Mouse (Mus musculus): ENCODE measurements around the gene Hnrnpul1. TPM values are rescaled to one million over a fixed set of nuclear protein-coding genes. Genes with fewer than 3 reads are reported as not detected.

Gene Hnrnpul1
- polyA plus RNA-seq, 1 experiment from 2014 or later, result 68.4 TPM

DNA sequence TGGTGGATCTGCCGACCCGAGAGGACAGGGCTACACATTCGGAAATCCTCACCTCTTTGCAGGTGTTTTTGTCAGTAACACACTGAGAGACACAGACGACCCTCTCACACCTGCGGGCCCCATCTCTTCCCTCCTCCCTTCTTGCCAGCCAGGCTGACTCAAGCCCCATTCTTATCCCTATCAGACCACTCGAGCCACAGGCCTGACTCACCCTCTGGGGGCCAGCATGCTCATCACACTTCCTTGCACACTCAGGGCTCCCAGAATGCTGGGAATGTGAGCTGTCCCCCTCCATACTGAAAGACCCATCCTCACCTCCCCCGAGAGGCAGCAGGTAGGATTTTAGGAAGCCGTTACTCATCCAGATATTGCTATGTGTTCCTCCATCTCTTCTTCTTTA lies 29.2 kb upstream of the Hnrnpul1 start:
- Histone ChIP-seq H3K9me3 (ENCODE audit: control insufficient read depth, low read length) (no peaks in the 10 kb centered on the region), H3K27ac (ENCODE audit: low read depth) (no peak overlapping the region), H3K27me3 (replicated peaks; ENCODE audit: control insufficient read depth, insufficient read depth, low read length) (no peaks in the 10 kb centered on the region), H3K4me1 (replicated peaks; ENCODE audit: control insufficient read depth, insufficient read depth, low read length) (peaks cover 27% of the 10 kb centered on the region), H3K36me3 (ENCODE audit: control insufficient read depth, insufficient read depth, low read length) (peaks cover 25% of the 10 kb centered on the region; the same call in 1 of the 2 replicates), H3K4me3 (ENCODE audit: low read depth, low read length) (no peak overlapping the region), H3K4me2 (ENCODE audit: low read length) (no peak overlapping the region), H3K9ac (ENCODE audit: low read length) (no peak overlapping the region)
- no peak for DNase-seq (ENCODE audit: low spot score)
- 58% methylated on average over 8 of the region's 8 CpGs for WGBS
- ATAC-seq (replicated peaks; ENCODE audit: low FRiP score, low TSS enrichment, low read depth), result no peak

DNA sequence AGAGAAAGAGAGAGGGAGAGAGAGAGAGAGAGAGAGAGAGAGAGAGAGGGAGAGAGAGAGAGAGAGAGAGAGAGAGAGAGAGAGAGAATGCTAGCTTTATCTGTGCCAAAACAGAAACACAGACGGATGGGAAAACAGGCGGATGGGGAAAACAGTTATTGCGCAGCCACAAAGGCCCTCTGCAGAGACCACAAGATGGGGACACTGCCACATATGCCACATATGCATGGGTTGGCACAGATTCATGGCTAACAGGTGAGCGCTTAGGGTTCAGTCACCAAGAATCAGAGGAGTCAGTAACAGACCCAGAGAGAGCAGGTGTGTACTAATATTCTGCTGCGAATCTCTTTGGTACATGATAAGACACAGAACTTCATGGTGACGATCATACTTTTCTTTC lies 28.2 kb upstream of the Hnrnpul1 start:
- H3K9me3 ChIP-seq (ENCODE audit: control insufficient read depth, low read length), result no peaks in the 10 kb centered on the region
- ATAC-seq (replicated peaks; ENCODE audit: low FRiP score, low TSS enrichment, low read depth) (no peak), DNase-seq (ENCODE audit: low spot score) (no peak)
- H3K27ac ChIP-seq (ENCODE audit: low read depth), result peak overlapping the region; percentile 78; the same call in 1 of the 2 replicates
- peaks cover 27% of the 10 kb centered on the region for H3K4me1 ChIP-seq (replicated peaks; ENCODE audit: control insufficient read depth, insufficient read depth, low read length)
- 0 out of 2 replicates have a peak overlapping the region, but pooled peaks have one; percentile 5 for H3K9ac ChIP-seq (ENCODE audit: low read length)
- 60% methylated on average over 6 of the region's 6 CpGs for WGBS
- peaks cover 35% of the 10 kb centered on the region for H3K36me3 ChIP-seq (ENCODE audit: control insufficient read depth, insufficient read depth, low read length)
- H3K27me3 ChIP-seq (replicated peaks; ENCODE audit: control insufficient read depth, insufficient read depth, low read length), result no peaks in the 10 kb centered on the region
- 0 out of 2 replicates have a peak overlapping the region, but pooled peaks have one; percentile 11 for H3K4me2 ChIP-seq (ENCODE audit: low read length)
- H3K4me3 ChIP-seq (ENCODE audit: low read depth, low read length), result no peak overlapping the region

DNA sequence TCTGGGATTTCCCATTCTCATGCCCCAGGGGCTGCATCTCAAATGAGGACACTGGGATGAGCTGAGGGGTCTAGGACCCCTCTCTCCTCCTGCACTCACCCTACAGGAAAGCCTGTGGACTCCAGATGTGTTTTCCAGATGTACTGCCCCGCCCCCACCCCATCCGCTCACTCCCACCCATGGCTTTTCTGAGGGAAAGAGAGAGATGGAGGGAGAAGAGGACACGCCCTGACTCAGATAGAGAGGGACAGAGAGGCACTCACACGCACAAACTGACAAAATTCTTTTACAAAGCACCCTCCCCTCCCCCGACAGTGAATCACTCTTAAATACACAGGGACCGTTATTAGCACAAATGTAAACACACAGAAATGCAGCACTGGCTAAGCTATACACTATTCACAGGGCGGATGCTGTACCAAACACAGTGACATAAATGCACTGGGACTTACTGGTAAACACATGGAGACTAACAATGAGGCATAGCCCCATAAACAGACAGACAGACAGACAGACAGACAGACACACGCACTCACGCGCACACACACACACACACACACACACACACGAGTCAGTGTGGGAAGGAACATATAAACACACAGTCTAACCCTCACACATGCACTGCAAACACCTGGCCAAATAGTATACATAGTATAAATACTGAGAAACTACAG lies 27.5 kb upstream of the Hnrnpul1 start:
- H3K4me3 ChIP-seq (ENCODE audit: low read depth, low read length), result peak overlapping the region; percentile 25
- peak overlapping the region; percentile 78 for H3K27ac ChIP-seq (ENCODE audit: low read depth)
- peaks cover 38% of the 10 kb centered on the region for H3K36me3 ChIP-seq (ENCODE audit: control insufficient read depth, insufficient read depth, low read length)
- ATAC-seq (replicated peaks; ENCODE audit: low FRiP score, low TSS enrichment, low read depth), result peak; percentile 69
- peak overlapping the region; percentile 45 for H3K9ac ChIP-seq (ENCODE audit: low read length)
- peak overlapping the region; percentile 65 for H3K4me2 ChIP-seq (ENCODE audit: low read length)
- no peaks in the 10 kb centered on the region for H3K9me3 ChIP-seq (ENCODE audit: control insufficient read depth, low read length)
- WGBS, result 17% methylated on average over 11 of the region's 11 CpGs
- DNase-seq (ENCODE audit: low spot score), result peak; percentile 61
- H3K27me3 ChIP-seq (replicated peaks; ENCODE audit: control insufficient read depth, insufficient read depth, low read length), result no peaks in the 10 kb centered on the region
- H3K4me1 ChIP-seq (replicated peaks; ENCODE audit: control insufficient read depth, insufficient read depth, low read length), result peaks cover 21% of the 10 kb centered on the region

DNA sequence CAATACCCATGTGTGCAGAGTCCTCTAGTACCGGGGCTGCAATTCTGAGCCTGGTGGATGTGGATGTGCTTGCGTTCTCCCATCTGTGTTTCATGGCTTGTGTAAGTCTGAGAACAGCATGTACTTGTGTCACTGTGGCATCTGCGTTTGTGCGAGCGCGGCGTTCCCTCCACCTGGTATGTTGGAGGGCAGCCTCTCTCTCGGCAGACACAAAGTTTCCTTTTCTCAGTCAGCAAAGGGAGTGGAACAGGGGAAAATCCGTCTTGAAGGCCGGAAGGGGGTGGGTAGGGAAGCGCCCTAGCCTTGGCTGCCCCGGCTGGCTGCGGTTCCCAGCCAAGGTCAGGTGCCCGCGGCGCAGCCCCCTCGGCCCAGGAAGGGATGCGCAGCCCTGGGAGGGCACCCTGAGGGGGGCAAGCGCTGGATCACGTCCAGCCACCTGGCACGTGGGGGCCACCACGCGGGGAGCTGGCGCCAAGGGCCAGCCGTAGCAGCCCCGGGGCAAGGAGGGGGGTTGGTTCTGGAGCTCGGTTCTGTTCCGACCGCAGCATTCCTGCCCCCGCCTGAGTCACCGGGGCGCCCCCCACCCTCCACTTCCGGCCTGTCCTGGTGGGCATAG lies 26.9 kb upstream of the Hnrnpul1 start:
- H3K4me2 ChIP-seq (ENCODE audit: low read length), result peak overlapping the region; percentile 65
- peak; percentile 30 for ATAC-seq (replicated peaks; ENCODE audit: low FRiP score, low TSS enrichment, low read depth)
- 11% methylated on average over 33 of the region's 33 CpGs for WGBS
- peak overlapping the region; percentile 78 for H3K27ac ChIP-seq (ENCODE audit: low read depth)
- peak overlapping the region; percentile 25 for H3K4me3 ChIP-seq (ENCODE audit: low read depth, low read length)
- H3K9me3 ChIP-seq (ENCODE audit: control insufficient read depth, low read length), result no peaks in the 10 kb centered on the region
- H3K4me1 ChIP-seq (replicated peaks; ENCODE audit: control insufficient read depth, insufficient read depth, low read length), result peaks cover 18% of the 10 kb centered on the region
- H3K36me3 ChIP-seq (ENCODE audit: control insufficient read depth, insufficient read depth, low read length), result peaks cover 44% of the 10 kb centered on the region
- H3K9ac ChIP-seq (ENCODE audit: low read length), result peak overlapping the region; percentile 45
- H3K27me3 ChIP-seq (replicated peaks; ENCODE audit: control insufficient read depth, insufficient read depth, low read length), result no peaks in the 10 kb centered on the region
- peak; percentile 65 for DNase-seq (ENCODE audit: low spot score)

DNA sequence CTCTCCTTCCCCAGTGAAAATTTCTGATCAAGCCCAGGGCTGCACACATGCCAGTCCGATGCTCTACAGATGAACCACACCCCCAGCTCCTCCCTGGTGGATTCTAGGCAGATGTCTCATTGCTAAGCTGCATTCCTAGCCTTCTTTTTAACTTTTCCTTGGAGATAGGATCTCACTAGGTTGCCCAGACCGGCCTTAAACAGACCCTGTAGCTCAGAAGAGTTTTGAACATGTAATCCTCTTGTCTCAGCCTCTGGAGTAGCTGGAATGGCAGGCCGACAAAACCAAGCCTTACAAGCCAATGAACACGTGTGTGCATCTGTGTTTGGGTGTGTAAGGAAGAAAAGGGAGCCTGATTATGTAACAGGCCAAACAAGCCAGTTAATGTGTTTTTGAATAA lies 26.2 kb upstream of the Hnrnpul1 start:
- Histone ChIP-seq H3K36me3 (ENCODE audit: control insufficient read depth, insufficient read depth, low read length) (peaks cover 49% of the 10 kb centered on the region), H3K9ac (ENCODE audit: low read length) (no peak overlapping the region), H3K4me1 (replicated peaks; ENCODE audit: control insufficient read depth, insufficient read depth, low read length) (peaks cover 18% of the 10 kb centered on the region), H3K27me3 (replicated peaks; ENCODE audit: control insufficient read depth, insufficient read depth, low read length) (no peaks in the 10 kb centered on the region), H3K27ac (ENCODE audit: low read depth) (peak overlapping the region; percentile 6; the same call in 1 of the 2 replicates), H3K4me2 (ENCODE audit: low read length) (no peak overlapping the region), H3K4me3 (ENCODE audit: low read depth, low read length) (no peak overlapping the region), H3K9me3 (ENCODE audit: control insufficient read depth, low read length) (no peaks in the 10 kb centered on the region)
- WGBS, result 62% methylated on average over 4 of the region's 4 CpGs
- no peak for ATAC-seq (replicated peaks; ENCODE audit: low FRiP score, low TSS enrichment, low read depth)
- DNase-seq (ENCODE audit: low spot score), result no peak

DNA sequence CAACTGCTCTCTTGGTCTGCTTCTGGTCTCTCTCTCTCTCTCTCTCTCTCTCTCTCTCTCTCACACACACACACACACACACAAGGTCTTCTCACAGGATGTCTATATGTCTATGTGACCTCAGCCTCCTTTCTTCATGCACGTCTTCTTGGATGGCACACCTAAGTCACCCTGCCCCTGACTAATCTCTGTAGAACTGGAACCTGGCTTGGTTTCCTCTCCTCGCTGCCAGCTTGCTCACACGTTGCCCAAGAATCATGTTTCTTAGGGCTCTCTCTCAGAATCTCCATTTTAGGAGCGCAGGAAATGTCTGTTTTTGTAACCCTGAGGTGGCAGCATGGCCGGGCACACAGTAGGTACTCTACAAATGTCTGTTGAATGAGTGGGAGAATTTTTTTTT lies 25.5 kb upstream of the Hnrnpul1 start:
- Histone ChIP-seq H3K9me3 (ENCODE audit: control insufficient read depth, low read length) (no peaks in the 10 kb centered on the region), H3K36me3 (ENCODE audit: control insufficient read depth, insufficient read depth, low read length) (peaks cover 50% of the 10 kb centered on the region), H3K4me1 (replicated peaks; ENCODE audit: control insufficient read depth, insufficient read depth, low read length) (peaks cover 18% of the 10 kb centered on the region), H3K27me3 (replicated peaks; ENCODE audit: control insufficient read depth, insufficient read depth, low read length) (no peaks in the 10 kb centered on the region), H3K4me3 (ENCODE audit: low read depth, low read length) (no peak overlapping the region), H3K27ac (ENCODE audit: low read depth) (no peak overlapping the region), H3K9ac (ENCODE audit: low read length) (no peak overlapping the region), H3K4me2 (ENCODE audit: low read length) (no peak overlapping the region)
- 89% methylated on average over 5 of the region's 5 CpGs for WGBS
- ATAC-seq (replicated peaks; ENCODE audit: low FRiP score, low TSS enrichment, low read depth) (no peak), DNase-seq (ENCODE audit: low spot score) (no peak)

DNA sequence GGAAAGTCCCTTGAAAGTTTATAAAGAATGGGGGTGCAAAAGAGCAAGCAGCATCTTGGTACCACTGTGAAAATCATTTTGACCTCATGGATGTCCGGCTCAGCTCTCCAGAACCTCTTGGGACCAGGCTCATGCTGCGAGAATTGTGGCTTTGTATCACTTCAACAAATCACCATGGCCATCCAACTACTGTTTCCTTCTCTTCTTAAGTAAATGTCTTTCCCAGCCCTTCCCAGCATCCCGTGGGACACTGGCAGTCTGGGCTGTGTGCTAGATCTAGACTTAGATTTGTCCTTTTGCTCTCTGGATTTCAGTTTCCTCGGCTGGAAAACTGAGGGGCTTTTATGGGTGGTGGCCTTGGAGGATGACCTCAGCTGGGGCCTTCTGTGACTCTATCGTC lies 13.7 kb upstream of the Hnrnpul1 start:
- DNase-seq (ENCODE audit: low spot score) (no peak), ATAC-seq (replicated peaks; ENCODE audit: low FRiP score, low TSS enrichment, low read depth) (no peak)
- 93% methylated on average over 5 of the region's 5 CpGs for WGBS
- Histone ChIP-seq H3K36me3 (ENCODE audit: control insufficient read depth, insufficient read depth, low read length) (peaks cover 86% of the 10 kb centered on the region), H3K4me3 (ENCODE audit: low read depth, low read length) (no peak overlapping the region), H3K9ac (ENCODE audit: low read length) (no peak overlapping the region), H3K4me1 (replicated peaks; ENCODE audit: control insufficient read depth, insufficient read depth, low read length) (no peaks in the 10 kb centered on the region), H3K27me3 (replicated peaks; ENCODE audit: control insufficient read depth, insufficient read depth, low read length) (no peaks in the 10 kb centered on the region), H3K4me2 (ENCODE audit: low read length) (no peak overlapping the region), H3K9me3 (ENCODE audit: control insufficient read depth, low read length) (no peaks in the 10 kb centered on the region), H3K27ac (ENCODE audit: low read depth) (no peak overlapping the region)

DNA sequence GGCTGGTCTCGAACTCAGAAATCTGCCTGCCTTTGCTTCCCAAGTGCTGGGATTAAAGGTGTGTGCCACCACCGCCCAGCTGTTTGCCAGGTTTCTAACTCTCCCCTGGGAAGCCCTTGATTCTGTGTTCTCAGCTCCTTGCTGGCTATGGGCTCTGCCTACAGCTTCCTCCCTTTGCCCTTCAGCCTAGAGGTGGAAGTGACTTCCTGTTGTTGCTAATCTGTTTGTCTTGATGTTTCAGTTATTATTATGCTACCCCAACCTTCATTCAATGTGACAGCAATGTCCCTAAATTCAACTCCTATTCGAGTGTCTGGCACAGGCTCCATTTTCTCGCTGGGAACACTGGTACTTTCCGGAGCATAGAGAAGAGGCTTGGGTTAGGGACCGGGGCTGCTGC lies 11.6 kb upstream of the Hnrnpul1 start:
- Histone ChIP-seq H3K4me2 (ENCODE audit: low read length) (no peak overlapping the region), H3K4me1 (replicated peaks; ENCODE audit: control insufficient read depth, insufficient read depth, low read length) (no peaks in the 10 kb centered on the region), H3K36me3 (ENCODE audit: control insufficient read depth, insufficient read depth, low read length) (peaks cover 87% of the 10 kb centered on the region), H3K9me3 (ENCODE audit: control insufficient read depth, low read length) (no peaks in the 10 kb centered on the region), H3K4me3 (ENCODE audit: low read depth, low read length) (no peak overlapping the region), H3K9ac (ENCODE audit: low read length) (no peak overlapping the region), H3K27ac (ENCODE audit: low read depth) (no peak overlapping the region), H3K27me3 (replicated peaks; ENCODE audit: control insufficient read depth, insufficient read depth, low read length) (no peaks in the 10 kb centered on the region)
- ATAC-seq (replicated peaks; ENCODE audit: low FRiP score, low TSS enrichment, low read depth) (no peak), DNase-seq (ENCODE audit: low spot score) (no peak)
- WGBS, result 87% methylated on average over 6 of the region's 6 CpGs

DNA sequence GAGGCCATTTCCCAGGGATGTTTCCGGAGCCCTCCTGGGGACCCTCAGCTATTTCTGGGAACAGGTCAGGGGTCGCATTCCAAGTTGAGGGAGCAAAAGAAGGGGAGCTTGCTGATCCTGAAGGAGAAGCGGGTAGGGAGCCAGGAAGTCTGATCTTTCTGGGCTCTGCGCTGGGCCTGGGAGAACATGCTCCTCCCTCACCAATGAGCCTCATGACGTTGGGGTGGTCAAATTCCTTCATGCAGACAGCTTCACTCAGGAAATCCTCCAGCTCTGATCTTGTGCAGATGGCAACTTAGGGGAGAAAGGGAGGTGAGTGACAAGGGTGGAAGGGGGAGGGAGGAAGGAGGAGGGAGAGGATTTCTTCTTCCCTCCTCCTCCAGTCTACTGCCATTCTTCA lies 9.7 kb upstream of the Hnrnpul1 start:
- DNase-seq (ENCODE audit: low spot score), result no peak
- H3K9me3 ChIP-seq (ENCODE audit: control insufficient read depth, low read length), result no peaks in the 10 kb centered on the region
- peak overlapping the region; percentile 62 for H3K27ac ChIP-seq (ENCODE audit: low read depth)
- 38% methylated on average over 5 of the region's 5 CpGs for WGBS
- no peak for ATAC-seq (replicated peaks; ENCODE audit: low FRiP score, low TSS enrichment, low read depth)
- H3K9ac ChIP-seq (ENCODE audit: low read length), result no peak overlapping the region
- H3K4me1 ChIP-seq (replicated peaks; ENCODE audit: control insufficient read depth, insufficient read depth, low read length), result no peaks in the 10 kb centered on the region
- H3K36me3 ChIP-seq (ENCODE audit: control insufficient read depth, insufficient read depth, low read length), result peaks cover 81% of the 10 kb centered on the region
- H3K27me3 ChIP-seq (replicated peaks; ENCODE audit: control insufficient read depth, insufficient read depth, low read length), result no peaks in the 10 kb centered on the region
- H3K4me3 ChIP-seq (ENCODE audit: low read depth, low read length), result no peak overlapping the region
- no peak overlapping the region for H3K4me2 ChIP-seq (ENCODE audit: low read length)
